Mouse (Mus musculus): Measurements from ENCODE around the gene Fanci. TPM values are rescaled to one million over a fixed set of nuclear protein-coding genes. Genes with fewer than 3 reads are reported as not detected.

Fanci gene
- polyA plus RNA-seq, 1 experiment from 2014 or later, result 9.1 TPM

GRCm38 (mm10) chr7:79390141-79390708 is 1.5 kb upstream of the Fanci start:
- no peak overlapping the region for H3K27ac ChIP-seq
- no peak for ATAC-seq (ENCODE audit: insufficient number of reproducible peaks, insufficient read depth, low FRiP score, low TSS enrichment, low read depth)

GRCm38 (mm10) chr7:79391471-79391870 is 258 bp upstream of the Fanci start:
- Histone ChIP-seq H3K4me1 (peaks cover 18% of the 10 kb centered on the region; the same call in 1 of the 2 replicates), H3K9ac (peak overlapping the region; percentile 79), H3K9me3 (no peaks in the 10 kb centered on the region), H3K27ac (peak overlapping the region; percentile 93), H3K36me3 (no peaks in the 10 kb centered on the region), H3K27me3 (no peaks in the 10 kb centered on the region), H3K4me2 (peak overlapping the region; percentile 83), H3K4me3 (peak overlapping the region; percentile 65)
- ATAC-seq (ENCODE audit: insufficient number of reproducible peaks, insufficient read depth, low FRiP score, low TSS enrichment, low read depth), result no peak
- 3% methylated on average over 3 of the region's 3 CpGs for WGBS

More at GRCm38 (mm10) chr7:79390141-79390708, 1.5 kb upstream of the Fanci start:
- Histone ChIP-seq H3K4me2 (no peak overlapping the region), H3K9me3 (no peaks in the 10 kb centered on the region), H3K4me1 (peaks cover 18% of the 10 kb centered on the region; the same call in 1 of the 2 replicates), H3K4me3 (no peak overlapping the region), H3K27me3 (no peaks in the 10 kb centered on the region), H3K36me3 (no peaks in the 10 kb centered on the region), H3K9ac (no peak overlapping the region)
- 67% methylated on average over 5 of the region's 5 CpGs for WGBS

DNA sequence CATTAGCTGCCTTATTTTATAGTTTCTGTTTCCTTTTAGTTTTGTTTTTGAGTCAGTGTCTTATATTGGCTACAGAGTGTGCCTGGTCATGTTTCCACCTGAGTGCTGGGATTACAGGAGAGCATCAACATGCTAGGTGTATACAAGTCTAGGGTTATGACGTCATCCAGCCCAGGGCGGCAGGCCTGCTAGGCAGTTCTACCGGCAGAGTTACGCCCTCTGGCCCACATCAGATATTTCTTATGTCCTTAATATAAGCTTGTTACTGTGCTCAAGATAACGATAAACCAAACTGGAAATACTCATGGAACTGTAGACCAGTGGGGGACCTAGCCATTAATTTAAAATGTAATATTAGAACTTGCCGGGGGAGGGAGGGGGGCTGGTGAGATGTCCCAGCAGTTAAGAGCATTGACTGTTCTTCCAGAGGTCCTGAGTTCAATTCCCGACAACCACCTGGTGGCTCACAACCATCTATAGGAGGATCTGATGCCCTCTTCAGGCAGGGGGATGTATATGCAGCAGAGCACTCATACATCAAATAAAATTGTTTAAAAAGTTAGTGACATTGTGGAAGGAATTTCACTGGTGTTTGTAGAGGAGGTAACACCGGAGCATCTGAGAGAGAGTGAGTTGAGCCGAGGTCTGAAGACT is 1.3 kb downstream of the Fanci start:
- Histone ChIP-seq H3K9me3 (no peaks in the 10 kb centered on the region), H3K36me3 (no peaks in the 10 kb centered on the region), H3K4me2 (peak overlapping the region; percentile 83), H3K9ac (0 out of 2 replicates have a peak overlapping the region, but pooled peaks have one; percentile 79), H3K4me3 (peak overlapping the region; percentile 65), H3K4me1 (peaks cover 11% of the 10 kb centered on the region; the same call in 1 of the 2 replicates), H3K27me3 (no peaks in the 10 kb centered on the region), H3K27ac (no peak overlapping the region)
- 54% methylated on average over 9 of the region's 9 CpGs for WGBS
- no peak for ATAC-seq (ENCODE audit: insufficient number of reproducible peaks, insufficient read depth, low FRiP score, low TSS enrichment, low read depth)

DNA sequence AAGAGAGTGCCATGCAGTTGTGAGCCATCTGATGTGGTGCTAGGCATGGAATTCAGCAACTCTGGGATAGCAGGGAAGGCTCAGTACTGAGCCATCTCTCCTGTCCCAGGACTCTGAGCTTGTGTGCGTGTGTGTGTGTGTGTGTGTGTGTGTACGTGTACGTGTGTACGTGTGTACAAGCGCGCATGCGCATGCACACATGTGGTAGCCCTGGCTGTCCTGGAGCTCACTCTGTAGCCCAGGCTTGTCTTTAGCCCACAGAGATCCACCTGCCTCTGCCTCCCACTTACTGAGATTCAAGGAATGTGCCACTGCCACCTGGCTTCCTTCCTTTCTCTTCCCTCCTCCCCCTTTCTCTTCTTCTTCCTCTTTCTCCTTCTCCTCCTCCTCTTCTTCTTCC is 2.2 kb downstream of the Fanci start:
- Histone ChIP-seq H3K4me2 (no peak overlapping the region), H3K27me3 (no peaks in the 10 kb centered on the region), H3K4me1 (peaks cover 7% of the 10 kb centered on the region; the same call in 1 of the 2 replicates), H3K9ac (no peak overlapping the region), H3K4me3 (no peak overlapping the region), H3K27ac (no peak overlapping the region), H3K36me3 (no peaks in the 10 kb centered on the region), H3K9me3 (no peaks in the 10 kb centered on the region)
- ATAC-seq (ENCODE audit: insufficient number of reproducible peaks, insufficient read depth, low FRiP score, low TSS enrichment, low read depth), result no peak
- WGBS, result 96% methylated on average over 7 of the region's 7 CpGs

DNA sequence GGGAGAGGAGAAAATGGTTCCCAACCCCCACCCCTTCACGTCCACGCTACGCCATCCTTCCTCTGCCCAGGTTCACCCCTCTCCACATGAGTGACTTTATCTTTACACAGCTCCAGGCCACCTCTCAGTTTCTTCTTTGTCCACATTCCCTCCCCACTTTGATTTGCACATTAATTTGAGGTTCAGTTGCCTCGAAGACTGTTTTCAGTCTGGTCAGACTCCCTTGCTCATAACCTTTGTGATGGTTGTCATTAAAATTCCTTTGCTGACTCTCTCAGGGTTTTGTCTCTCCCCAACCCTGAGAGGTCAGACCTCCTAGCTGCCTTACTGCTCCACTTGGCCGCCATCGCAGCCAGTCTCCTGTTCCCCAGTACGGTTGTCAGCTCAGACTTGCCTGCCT is 2.9 kb downstream of the Fanci start:
- no peak for ATAC-seq (ENCODE audit: insufficient number of reproducible peaks, insufficient read depth, low FRiP score, low TSS enrichment, low read depth)
- Histone ChIP-seq H3K9me3 (no peaks in the 10 kb centered on the region), H3K4me3 (no peak overlapping the region), H3K27me3 (no peaks in the 10 kb centered on the region), H3K4me2 (no peak overlapping the region), H3K36me3 (no peaks in the 10 kb centered on the region), H3K4me1 (peaks cover 7% of the 10 kb centered on the region; the same call in 1 of the 2 replicates), H3K27ac (no peak overlapping the region), H3K9ac (no peak overlapping the region)
- WGBS, result 70% methylated on average over 7 of the region's 7 CpGs

DNA sequence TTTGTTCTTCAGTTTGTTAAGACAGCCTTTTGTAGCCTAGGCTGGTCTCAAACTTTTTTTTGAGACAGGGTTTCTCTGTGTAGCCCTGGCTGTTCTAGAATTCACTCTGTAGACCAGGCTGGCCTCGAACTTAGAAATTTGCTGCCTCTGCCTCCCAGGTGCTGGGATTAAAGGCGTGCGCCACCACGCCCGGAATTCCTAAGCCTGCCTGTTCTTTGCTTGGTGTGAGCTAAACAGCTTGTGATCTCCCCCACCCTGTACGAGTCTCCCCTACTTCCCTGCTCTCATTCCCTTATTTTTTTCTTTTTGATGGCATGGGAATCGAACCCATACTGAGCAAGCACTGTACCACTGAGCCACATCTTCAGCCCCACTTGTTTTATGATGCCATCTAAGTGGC is 3.5 kb downstream of the Fanci start:
- peaks cover 7% of the 10 kb centered on the region; the same call in 1 of the 2 replicates for H3K4me1 ChIP-seq
- H3K27me3 ChIP-seq, result no peaks in the 10 kb centered on the region
- H3K36me3 ChIP-seq, result no peaks in the 10 kb centered on the region
- no peak overlapping the region for H3K9ac ChIP-seq
- no peaks in the 10 kb centered on the region for H3K9me3 ChIP-seq
- ATAC-seq (ENCODE audit: insufficient number of reproducible peaks, insufficient read depth, low FRiP score, low TSS enrichment, low read depth), result no peak
- H3K27ac ChIP-seq, result no peak overlapping the region
- H3K4me3 ChIP-seq, result no peak overlapping the region
- no peak overlapping the region for H3K4me2 ChIP-seq
- WGBS, result 84% methylated on average over 7 of the region's 7 CpGs

DNA sequence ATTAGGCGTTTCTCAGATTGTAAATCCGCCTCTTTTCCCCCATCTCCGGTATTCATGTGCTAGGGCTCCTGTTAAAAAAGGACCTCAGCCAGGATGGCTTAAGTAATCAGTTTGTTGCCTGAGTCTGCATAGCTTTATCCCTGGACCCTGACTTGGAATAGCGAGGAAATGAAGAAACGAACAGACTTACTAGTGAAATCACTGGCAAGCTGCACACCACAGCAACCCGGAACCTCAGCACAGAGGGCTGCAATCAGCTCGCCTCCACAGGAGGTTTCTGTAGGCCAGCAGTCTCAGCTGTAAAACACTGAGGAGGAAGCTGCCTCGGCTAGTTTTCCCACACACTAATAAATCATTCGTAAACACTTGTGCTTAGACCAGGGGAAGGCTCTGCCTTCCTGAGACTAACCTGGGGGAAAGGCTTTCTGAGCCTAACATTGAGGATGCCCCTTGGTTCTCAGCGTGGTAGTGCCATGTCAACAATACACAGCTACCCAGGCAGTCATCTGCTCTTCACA is 5.8 kb downstream of the Fanci start:
- H3K4me1 ChIP-seq, result peaks cover 4% of the 10 kb centered on the region; the same call in 1 of the 2 replicates
- H3K9me3 ChIP-seq, result no peaks in the 10 kb centered on the region
- no peaks in the 10 kb centered on the region for H3K27me3 ChIP-seq
- peak overlapping the region; percentile 49; the same call in 1 of the 2 replicates for H3K9ac ChIP-seq
- no peaks in the 10 kb centered on the region for H3K36me3 ChIP-seq
- no peak overlapping the region for H3K4me3 ChIP-seq
- H3K4me2 ChIP-seq, result no peak overlapping the region
- H3K27ac ChIP-seq, result no peak overlapping the region
- ATAC-seq (ENCODE audit: insufficient number of reproducible peaks, insufficient read depth, low FRiP score, low TSS enrichment, low read depth), result no peak
- 90% methylated on average over 10 of the region's 10 CpGs for WGBS

DNA sequence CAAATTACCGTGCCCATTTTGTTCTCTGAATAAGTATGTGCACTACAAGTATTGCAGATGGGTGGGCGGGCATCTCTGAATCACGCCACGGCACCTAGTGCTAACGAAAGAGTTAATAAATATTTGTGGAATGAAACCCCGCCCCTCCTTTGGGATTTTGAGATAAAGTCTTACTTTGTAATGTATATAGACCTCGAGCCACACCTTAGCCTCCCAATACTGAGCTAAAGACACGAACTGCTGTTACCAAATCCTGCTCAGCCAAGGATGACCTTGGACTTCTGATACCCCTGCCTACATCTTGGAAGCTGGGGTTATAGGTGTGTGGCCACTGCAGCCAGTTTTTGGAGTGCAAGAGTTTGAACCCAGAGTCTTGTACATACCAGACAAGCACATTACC is 6.7 kb downstream of the Fanci start:
- no peaks in the 10 kb centered on the region for H3K36me3 ChIP-seq
- no peak overlapping the region for H3K27ac ChIP-seq
- H3K4me3 ChIP-seq, result no peak overlapping the region
- H3K9ac ChIP-seq, result no peak overlapping the region
- 85% methylated on average over 8 of the region's 8 CpGs for WGBS
- no peaks in the 10 kb centered on the region for H3K9me3 ChIP-seq
- no peak for ATAC-seq (ENCODE audit: insufficient number of reproducible peaks, insufficient read depth, low FRiP score, low TSS enrichment, low read depth)
- no peak overlapping the region for H3K4me2 ChIP-seq
- H3K4me1 ChIP-seq, result no peaks in the 10 kb centered on the region
- no peaks in the 10 kb centered on the region for H3K27me3 ChIP-seq

GRCm38 (mm10) chr7:79398971-79399370 is 7.2 kb downstream of the Fanci start:
- ATAC-seq (ENCODE audit: insufficient number of reproducible peaks, insufficient read depth, low FRiP score, low TSS enrichment, low read depth), result no peak
- Histone ChIP-seq H3K4me2 (no peak overlapping the region), H3K9me3 (no peaks in the 10 kb centered on the region), H3K4me3 (no peak overlapping the region), H3K9ac (no peak overlapping the region), H3K27me3 (no peaks in the 10 kb centered on the region), H3K27ac (no peak overlapping the region), H3K4me1 (no peaks in the 10 kb centered on the region), H3K36me3 (no peaks in the 10 kb centered on the region)
- 72% methylated on average over 12 of the region's 12 CpGs for WGBS

DNA sequence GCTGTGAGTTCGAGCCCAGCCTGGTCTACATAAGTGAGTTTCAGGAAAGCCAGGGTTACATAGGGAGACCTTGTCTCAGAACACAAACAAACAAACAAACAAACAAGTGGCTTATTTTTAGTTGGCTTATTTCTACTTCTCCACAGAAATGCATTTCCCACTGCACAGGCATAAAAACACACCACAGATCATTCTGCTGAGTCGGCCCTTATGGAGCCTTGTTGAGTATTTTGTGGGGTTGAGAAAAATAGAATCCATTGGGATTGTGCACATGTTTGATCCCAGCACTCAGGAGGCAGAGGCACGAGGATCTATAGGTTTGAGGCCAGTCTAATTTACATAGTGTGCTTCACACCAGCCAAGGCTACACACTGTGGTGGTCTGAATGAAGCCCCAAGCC is 8.6 kb downstream of the Fanci start:
- no peaks in the 10 kb centered on the region for H3K36me3 ChIP-seq
- no peak for ATAC-seq (ENCODE audit: insufficient number of reproducible peaks, insufficient read depth, low FRiP score, low TSS enrichment, low read depth)
- no peak overlapping the region for H3K9ac ChIP-seq
- no peaks in the 10 kb centered on the region for H3K27me3 ChIP-seq
- H3K27ac ChIP-seq, result no peak overlapping the region
- 82% methylated on average over 3 of the region's 3 CpGs for WGBS
- H3K4me3 ChIP-seq, result no peak overlapping the region
- no peaks in the 10 kb centered on the region for H3K9me3 ChIP-seq
- no peaks in the 10 kb centered on the region for H3K4me1 ChIP-seq
- no peak overlapping the region for H3K4me2 ChIP-seq

DNA sequence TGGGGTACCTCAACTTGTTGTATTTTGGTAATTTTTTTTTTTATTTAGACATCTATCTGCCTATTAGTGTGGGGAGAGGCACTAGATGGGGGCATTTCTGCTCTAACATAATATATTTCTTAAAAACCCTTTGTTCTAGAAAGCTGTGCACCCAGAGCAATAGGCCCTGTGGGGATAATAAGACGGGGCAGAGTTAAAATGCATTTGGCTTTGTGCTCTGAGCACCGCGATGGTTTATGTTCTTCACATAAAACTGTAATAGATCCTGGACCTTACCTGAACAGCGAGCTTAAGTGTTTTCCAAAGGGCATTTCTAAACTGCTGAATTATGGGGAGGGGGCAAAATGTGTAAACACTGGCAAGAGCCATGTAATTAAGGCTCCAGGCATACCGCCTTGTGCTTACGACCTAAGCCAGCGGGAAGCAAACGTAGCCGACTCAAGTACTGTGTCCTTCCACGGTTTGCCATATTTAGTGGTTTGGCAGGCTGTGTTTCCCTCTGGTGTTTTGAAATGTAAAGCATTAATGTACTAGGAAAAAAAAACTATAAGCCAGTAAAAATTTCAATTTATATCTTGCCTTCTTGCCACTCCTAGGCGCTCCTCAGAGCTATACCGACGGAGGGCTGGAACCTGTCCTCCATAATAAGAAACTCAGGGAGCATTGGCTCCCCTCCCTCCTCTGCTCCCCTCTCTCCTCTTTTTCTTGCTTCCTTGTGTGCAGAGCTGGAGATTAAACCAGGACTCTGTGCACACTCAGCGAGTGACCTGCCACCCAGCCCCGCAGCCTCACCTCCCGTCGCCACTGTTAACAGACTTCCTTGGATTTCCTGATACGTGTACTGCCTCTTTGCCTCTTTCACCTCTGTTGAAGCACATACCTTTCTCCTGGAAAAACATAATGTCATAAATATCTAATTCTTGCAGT is 23.0 kb downstream of the Fanci start:
- no peak overlapping the region for H3K9ac ChIP-seq
- H3K27ac ChIP-seq, result no peak overlapping the region
- no peak overlapping the region for H3K4me2 ChIP-seq
- WGBS, result 80% methylated on average over 18 of the region's 18 CpGs
- H3K9me3 ChIP-seq, result no peaks in the 10 kb centered on the region
- no peaks in the 10 kb centered on the region for H3K27me3 ChIP-seq
- ATAC-seq (ENCODE audit: insufficient number of reproducible peaks, insufficient read depth, low FRiP score, low TSS enrichment, low read depth), result no peak
- H3K4me1 ChIP-seq, result no peaks in the 10 kb centered on the region
- peaks cover 5% of the 10 kb centered on the region; the same call in 1 of the 2 replicates for H3K36me3 ChIP-seq
- H3K4me3 ChIP-seq, result no peak overlapping the region

Data from embryonic facial prominence, embryonic 13.5 days (tissue).